Mouse (Mus musculus) forebrain, postnatal 0 days (tissue): ENCODE data around the gene Hsp90ab1. TPM values are rescaled to one million over a fixed set of nuclear protein-coding genes. Genes with fewer than 3 reads are reported as not detected.

ENCODE experiments used
- ATAC-seq: fragments of 200-750 bp; cut with Nextera tagmentation; 2 replicates; pipeline ENCODE4 v1.8.0; 2017; ENCODE audit warnings: mild to moderate bottlenecking, moderate library complexity
- DNase-seq: peaks from one replicate; pipeline ENCODE4 v3.0.0-alpha.2; 2015
- H3K27ac ChIP-seq: fragments of 300-500 bp; sonication (generic); 2 replicates; pipeline ENCODE4 v1.5.1; 2014; ENCODE audit warnings: low read depth, mild to moderate bottlenecking, antibody characterized with exemption, low read length, moderate library complexity, mixed read lengths
- H3K27me3 ChIP-seq: fragments of 300-500 bp; sonication (generic); 2 replicates; pipeline ENCODE4 v1.6.1; 2014; ENCODE audit warnings: mild to moderate bottlenecking, low read length, mixed read lengths; ENCODE audit not compliant: insufficient read depth
- H3K36me3 ChIP-seq: fragments of 300-500 bp; sonication (generic); 2 replicates; pipeline ENCODE4 v1.6.1; 2014; ENCODE audit warnings: mild to moderate bottlenecking, moderate library complexity; ENCODE audit not compliant: insufficient read depth
- H3K4me1 ChIP-seq: fragments of 300-500 bp; sonication (generic); 2 replicates; pipeline ENCODE4 v1.6.1; 2014; ENCODE audit warnings: antibody characterized with exemption; ENCODE audit not compliant: insufficient read depth
- H3K4me2 ChIP-seq: fragments of 300-500 bp; sonication (generic); 2 replicates; pipeline ENCODE4 v1.6.1; 2014; ENCODE audit warnings: low read depth, mild to moderate bottlenecking, moderate library complexity
- H3K4me3 ChIP-seq: fragments of 300-500 bp; sonication (generic); 2 replicates; pipeline ENCODE4 v1.5.1; 2014; ENCODE audit warnings: low read depth, low read length, mixed read lengths
- H3K9ac ChIP-seq: fragments of 300-500 bp; sonication (generic); 2 replicates; pipeline ENCODE4 v1.6.1; 2014; ENCODE audit warnings: mild to moderate bottlenecking
- H3K9me3 ChIP-seq: fragments of 300-500 bp; sonication (generic); 2 replicates; pipeline ENCODE4 v1.6.1; 2016; ENCODE audit warnings: low read length
- CTCF ChIP-seq: sonication (generic); IDR thresholded peaks from 2 replicates; pipeline ENCODE4 v1.5.1; 2016; ENCODE audit warnings: antibody characterized with exemption, control low read depth, low read depth
- WGBS: fragments of 180-500 bp; shearing (Covaris S2); extraction: QIAGEN DNeasy Blood & Tissue Kit; methylation state at CpG from one replicate; pipeline ENCODE4 v1.1.7; 2014; 5-methylcytosine and 5-hydroxymethylcytosine counted together
- polyA plus RNA-seq: library from polyadenylated mRNA; unstranded; fragments of >200 nt; fragmentation: Nextera tagmentation; extraction: Ambion mirVana; gene quantifications from 2 replicates; pipeline ENCODE4 v1.2.1, GENCODE M21; 2015
- total RNA-seq: library from RNA; depleted of rRNA; stranded (reverse); fragments of >200 nt; gene quantifications from 2 replicates; pipeline ENCODE4 v1.2.3, GENCODE M21; 2014; rRNA removed

Hsp90ab1 gene
- total RNA-seq (1,283 and 1,351 TPM in 2 replicates), polyA plus RNA-seq (1,258 and 1,497 TPM in 2 replicates)

- WGBS: under 1% methylated on average over 41 of the region's 41 CpGs
- Histone ChIP-seq H3K4me2 (peak within 1 kb of the TSS; percentile 79), H3K27me3 (no peaks in the 10 kb centered on the region), H3K4me3 (peak within 1 kb of the TSS; percentile 98), H3K36me3 (peaks cover 32% of the 10 kb centered on the region), H3K27ac (peak within 1 kb of the TSS; percentile 98), H3K4me1 (peaks cover 9% of the 10 kb centered on the region), H3K9ac (peak within 1 kb of the TSS; percentile 99), H3K9me3 (no peaks in the 10 kb centered on the region)
- ATAC-seq (peak; percentile 75), DNase-seq (peak; percentile 99)
- no peak for TF ChIP-seq CTCF
Observed at GRCm38 (mm10) chr17:45573087-45573779, at the start of gene Hsp90ab1. TSS of gene Hsp90ab1 (minus strand) at chr17:45573271.

- Histone ChIP-seq H3K9me3 (no peaks in the 10 kb centered on the region), H3K4me2 (no peak overlapping the region), H3K36me3 (no peaks in the 10 kb centered on the region), H3K9ac (no peak overlapping the region), H3K4me1 (no peaks in the 10 kb centered on the region), H3K27ac (no peak overlapping the region), H3K27me3 (no peaks in the 10 kb centered on the region), H3K4me3 (no peak overlapping the region)
- DNase-seq: no peak
- TF ChIP-seq CTCF: no peak
- WGBS: 39% methylated on average over 20 of the region's 20 CpGs
- no peak for ATAC-seq
Observed at GRCm38 (mm10) chr17:45619386-45620256, 46.5 kb upstream of the Hsp90ab1 start.

- 22% methylated on average over 8 of the region's 8 CpGs for WGBS
- H3K27ac ChIP-seq: no peak overlapping the region
- H3K27me3 ChIP-seq: no peaks in the 10 kb centered on the region
Observed at GRCm38 (mm10) chr17:45618941-45619385, 45.9 kb upstream of the Hsp90ab1 start.

GRCm38 (mm10) chr17:45617655-45618054 is 44.6 kb upstream of the Hsp90ab1 start:
- Histone ChIP-seq H3K4me2 (no peak overlapping the region), H3K9ac (no peak overlapping the region), H3K36me3 (no peaks in the 10 kb centered on the region), H3K27me3 (no peaks in the 10 kb centered on the region), H3K4me1 (no peaks in the 10 kb centered on the region), H3K27ac (no peak overlapping the region), H3K9me3 (no peaks in the 10 kb centered on the region), H3K4me3 (no peak overlapping the region)
- DNase-seq: no peak
- no peak for TF ChIP-seq CTCF
- 89% methylated on average over 6 of the region's 6 CpGs for WGBS
- no peak for ATAC-seq

More at GRCm38 (mm10) chr17:45618941-45619385, 45.9 kb upstream of the Hsp90ab1 start:
- Histone ChIP-seq H3K4me2 (no peak overlapping the region), H3K9me3 (no peaks in the 10 kb centered on the region), H3K4me3 (no peak overlapping the region), H3K36me3 (no peaks in the 10 kb centered on the region), H3K9ac (no peak overlapping the region), H3K4me1 (no peaks in the 10 kb centered on the region)
- DNase-seq (no peak), ATAC-seq (no peak)
- TF ChIP-seq CTCF: no peak

- Histone ChIP-seq H3K27me3 (no peaks in the 10 kb centered on the region), H3K9me3 (no peaks in the 10 kb centered on the region), H3K27ac (no peak overlapping the region), H3K4me3 (no peak overlapping the region), H3K36me3 (no peaks in the 10 kb centered on the region), H3K4me2 (no peak overlapping the region), H3K9ac (no peak overlapping the region), H3K4me1 (no peaks in the 10 kb centered on the region)
- ATAC-seq: no peak
- no peak for TF ChIP-seq CTCF
- 79% methylated on average over 3 of the region's 3 CpGs for WGBS
- no peak for DNase-seq
Observed at GRCm38 (mm10) chr17:45616679-45617078, 43.6 kb upstream of the Hsp90ab1 start.

- no peaks in the 10 kb centered on the region for H3K36me3 ChIP-seq
- DNase-seq (no peak), ATAC-seq (no peak)
- 65% methylated on average over 4 of the region's 4 CpGs for WGBS
- H3K27ac ChIP-seq: no peak overlapping the region
- H3K4me2 ChIP-seq: no peak overlapping the region
- no peaks in the 10 kb centered on the region for H3K4me1 ChIP-seq
- no peak for TF ChIP-seq CTCF
- no peaks in the 10 kb centered on the region for H3K27me3 ChIP-seq
- no peaks in the 10 kb centered on the region for H3K9me3 ChIP-seq
- no peak overlapping the region for H3K9ac ChIP-seq
- H3K4me3 ChIP-seq: no peak overlapping the region
Observed at GRCm38 (mm10) chr17:45616046-45616650, 43.1 kb upstream of the Hsp90ab1 start.
